Mouse (Mus musculus): ENCODE measurements around the gene Pcbp3.
A peak's percentile ranks its signal among the peaks of the same experiment; 100 is the strongest.

Pcbp3 gene

GRCm38 (mm10) chr10:76728369-76728768 lies 233.3 kb downstream of the Pcbp3 start:
- DNase-seq: peak; percentile 44

GRCm38 (mm10) chr10:76727301-76727700 lies 234.4 kb downstream of the Pcbp3 start:
- no peak for DNase-seq

GRCm38 (mm10) chr10:76726866-76727265 lies 234.8 kb downstream of the Pcbp3 start:
- DNase-seq: no peak

GRCm38 (mm10) chr10:76725682-76726285 lies 235.9 kb downstream of the Pcbp3 start, which contains the start of gene Col6a1:
Gene Col6a1 (minus strand): TSS chr10:76726168.
- no peak for DNase-seq

GRCm38 (mm10) chr10:76725097-76725496 lies 236.6 kb downstream of the Pcbp3 start:
- DNase-seq: no peak

- DNase-seq: no peak
These were observed 237.4 kb downstream of the Pcbp3 start for GRCm38 (mm10) chr10:76724231-76724736.

GRCm38 (mm10) chr10:76722751-76723450 lies 238.8 kb downstream of the Pcbp3 start:
- DNase-seq: no peak

GRCm38 (mm10) chr10:76721746-76722145 lies 239.9 kb downstream of the Pcbp3 start:
- DNase-seq: no peak

- no peak for DNase-seq
These were observed 240.5 kb downstream of the Pcbp3 start for GRCm38 (mm10) chr10:76721216-76721615.

GRCm38 (mm10) chr10:76717631-76718030 lies 244.1 kb downstream of the Pcbp3 start:
- no peak for DNase-seq

GRCm38 (mm10) chr10:76717026-76717425 lies 244.7 kb downstream of the Pcbp3 start:
- DNase-seq: no peak

GRCm38 (mm10) chr10:76714303-76714702 lies 247.4 kb downstream of the Pcbp3 start:
- no peak for DNase-seq

GRCm38 (mm10) chr10:76712500-76712899 lies 249.2 kb downstream of the Pcbp3 start:
- no peak for DNase-seq

Data from right cerebral cortex, postnatal 25 days (tissue).